Comparison of ENCODE assay signal across 16 mouse cellular contexts in genomic region chr1:178623889-178624288, GRCm38 (mm10).
DNase-seq lines count a peak whose midpoint lies in the region; ATAC-seq and TF ChIP-seq lines count a peak whose summit lies in the region.
"Had no signal": no experiment of that assay in that cellular context is flagged by ENCODE, and none has a peak within 500 bp of the region (broad histone marks: within the 10 kb centered on the region; RNA-seq: fewer than 3 reads in every experiment).

No protein-coding gene starts in this region.

- H3K27me3 ChIP-seq in forebrain, embryonic 15.5 days = no peaks in the 10 kb centered on the region
- H3K27me3 ChIP-seq in forebrain, embryonic 12.5 days = no peaks in the 10 kb centered on the region
- H3K27me3 ChIP-seq in limb, embryonic 14.5 days (ENCODE audit: control insufficient read depth, insufficient read depth, low read length) = no peaks in the 10 kb centered on the region
- no peaks in the 10 kb centered on the region for H3K27me3 ChIP-seq in intestine, postnatal 0 days (replicated peaks; ENCODE audit: control insufficient read depth, insufficient read depth, low read length)
- H3K27me3 ChIP-seq: heart, embryonic 13.5 days had no signal

- no peak for TF ChIP-seq POLR2A in limb, embryonic 14.5 days (IDR thresholded peaks at IDR 0.05; ENCODE audit: borderline replicate concordance, extremely low read depth, insufficient read depth, insufficient read length)

- H3K4me3 ChIP-seq in forebrain, embryonic 15.5 days = no peak overlapping the region
- no peak overlapping the region for H3K4me3 ChIP-seq in forebrain, embryonic 12.5 days (replicated peaks)
- H3K4me3 ChIP-seq in limb, embryonic 14.5 days (replicated peaks; ENCODE audit: low read length) = no peak overlapping the region
- no peak overlapping the region for H3K4me3 ChIP-seq in intestine, postnatal 0 days (ENCODE audit: low read depth, low read length)
- H3K4me3 ChIP-seq: embryonic facial prominence, embryonic 10.5 days; heart, embryonic 13.5 days had no signal

- DNase-seq in left cerebral cortex, postnatal 4 days = peak; percentile 19
- no peak for DNase-seq in left cerebral cortex, adult 8-10 months (ENCODE audit: low spot score in 2 of 2)
- DNase-seq in forelimb bud, embryonic 11.5 days (ENCODE audit: low read depth, low spot score) = peak; percentile 59
- peak; percentile 40 for DNase-seq in limb, embryonic 14.5 days (ENCODE audit: low spot score)
- DNase-seq in kidney, postnatal 25 days = no peak
- DNase-seq: adrenal gland, postnatal 14 days; gastrocnemius, postnatal 36 days; kidney, adult 11 months; kidney, postnatal 36 days; thymus, postnatal 14 days had no signal

- H3K4me2 ChIP-seq in forebrain, embryonic 15.5 days (replicated peaks) = no peak overlapping the region
- H3K4me2 ChIP-seq in forebrain, embryonic 12.5 days = no peak overlapping the region
- H3K4me2 ChIP-seq in limb, embryonic 14.5 days (replicated peaks; ENCODE audit: low read depth, low read length, severe bottlenecking) = no peak overlapping the region
- no peak overlapping the region for H3K4me2 ChIP-seq in intestine, postnatal 0 days (replicated peaks; ENCODE audit: low read depth)
- H3K4me2 ChIP-seq: heart, embryonic 13.5 days; liver, embryonic 11.5 days had no signal

- no peaks in the 10 kb centered on the region for H3K9me3 ChIP-seq in forebrain, embryonic 15.5 days
- H3K9me3 ChIP-seq in forebrain, embryonic 12.5 days = no peaks in the 10 kb centered on the region
- H3K9me3 ChIP-seq in limb, embryonic 14.5 days (ENCODE audit: control insufficient read depth, low read length) = no peaks in the 10 kb centered on the region
- no peaks in the 10 kb centered on the region for H3K9me3 ChIP-seq in intestine, postnatal 0 days (ENCODE audit: control insufficient read depth)
- H3K9me3 ChIP-seq: embryonic facial prominence, embryonic 10.5 days; heart, embryonic 13.5 days had no signal

- ATAC-seq in forebrain, embryonic 15.5 days (replicated peaks) = peak; percentile 57; the same call in 1 of the 2 replicates
- ATAC-seq in forebrain, embryonic 12.5 days (ENCODE audit: low FRiP score) = no peak
- ATAC-seq in limb, embryonic 14.5 days (ENCODE audit: low FRiP score, low read depth) = no peak
- ATAC-seq in intestine, postnatal 0 days = no peak

- H3K9ac ChIP-seq in forebrain, embryonic 15.5 days (replicated peaks) = no peak overlapping the region
- no peak overlapping the region for H3K9ac ChIP-seq in forebrain, embryonic 12.5 days
- no peak overlapping the region for H3K9ac ChIP-seq in limb, embryonic 14.5 days (ENCODE audit: low read depth, low read length, severe bottlenecking)
- no peak overlapping the region for H3K9ac ChIP-seq in intestine, postnatal 0 days (ENCODE audit: low read depth, low read length)
- H3K9ac ChIP-seq: heart, embryonic 13.5 days had no signal

- intact Hi-C loops in left cerebral cortex, postnatal 4 days (cut with DNase I) = no loop called here

- TF ChIP-seq CTCF in intestine, postnatal 0 days (IDR thresholded peaks at IDR 0.05; ENCODE audit: low read depth) = no peak

- peak overlapping the region; percentile 35; the same call in 1 of the 2 replicates for H3K27ac ChIP-seq in forebrain, embryonic 15.5 days (replicated peaks)
- no peak overlapping the region for H3K27ac ChIP-seq in forebrain, embryonic 12.5 days
- H3K27ac ChIP-seq in limb, embryonic 14.5 days (replicated peaks; ENCODE audit: low read depth, low read length) = no peak overlapping the region
- no peak overlapping the region for H3K27ac ChIP-seq in intestine, postnatal 0 days (ENCODE audit: low read depth, low read length)
- H3K27ac ChIP-seq: embryonic facial prominence, embryonic 10.5 days; heart, embryonic 13.5 days had no signal

- 48% methylated on average over 9 of the region's 9 CpGs for WGBS in forebrain, embryonic 15.5 days
- WGBS in forebrain, embryonic 12.5 days = 70% methylated on average over 9 of the region's 9 CpGs
- WGBS in limb, embryonic 14.5 days = 28% methylated on average over 9 of the region's 9 CpGs
- 85% methylated on average over 9 of the region's 9 CpGs for WGBS in intestine, postnatal 0 days

- H3K4me1 ChIP-seq in forebrain, embryonic 15.5 days = peaks cover 7% of the 10 kb centered on the region; the same call in 1 of the 2 replicates
- H3K4me1 ChIP-seq in forebrain, embryonic 12.5 days = peaks cover 9% of the 10 kb centered on the region; the same call in 1 of the 2 replicates
- H3K4me1 ChIP-seq in limb, embryonic 14.5 days (ENCODE audit: control insufficient read depth, insufficient read depth, low read length) = peaks cover 11% of the 10 kb centered on the region
- peaks cover 4% of the 10 kb centered on the region for H3K4me1 ChIP-seq in intestine, postnatal 0 days (replicated peaks; ENCODE audit: control insufficient read depth, insufficient read depth, low read length)

- no peaks in the 10 kb centered on the region for H3K36me3 ChIP-seq in forebrain, embryonic 15.5 days
- no peaks in the 10 kb centered on the region for H3K36me3 ChIP-seq in forebrain, embryonic 12.5 days (replicated peaks)
- no peaks in the 10 kb centered on the region for H3K36me3 ChIP-seq in limb, embryonic 14.5 days (ENCODE audit: control insufficient read depth, insufficient read depth, low read length)
- H3K36me3 ChIP-seq in intestine, postnatal 0 days (ENCODE audit: control insufficient read depth, insufficient read depth) = no peaks in the 10 kb centered on the region
- H3K36me3 ChIP-seq: embryonic facial prominence, embryonic 10.5 days; heart, embryonic 13.5 days had no signal

Comparison
In these comparisons a context has a peak if more than half of its experiments do, and no peak if none do; other contexts are left out.
1. DNase-seq: peak in left cerebral cortex, postnatal 4 days (single experiment), forelimb bud, embryonic 11.5 days (single experiment) and limb, embryonic 14.5 days (single experiment); none in left cerebral cortex, adult 8-10 months (0 of 2) and kidney, postnatal 25 days (0 of 2).